Mouse (Mus musculus) adrenal gland, postnatal 36 days (tissue): Measurements from ENCODE around the gene Nceh1. TPM values are rescaled to one million over a fixed set of nuclear protein-coding genes. Genes with fewer than 3 reads are reported as not detected.

ENCODE experiments used
- DNase-seq, 2 experiments: peaks; one replicate each; pipeline ENCODE4 v3.0.0; 2021; ENCODE audit warnings: mixed read lengths in 1 of 2
- long read RNA-seq, 2 experiments: library from polyadenylated mRNA; stranded (forward); transcript quantifications; one replicate each; pipeline ENCODE4 v2.0.0; 2021; ENCODE audit warnings: borderline sequencing depth in 2 of 2
- total RNA-seq, 2 experiments: library from RNA; stranded (reverse); gene quantifications; 2 replicates each; pipeline ENCODE4 v1.2.3; 2021

Gene Nceh1
- 100 to 1,000 TPM in 1 of 2 experiments, 10 to 100 TPM in 1; 91.9 to 225 TPM for total RNA-seq
- long read RNA-seq, experiment 1, full-length matches to known transcripts, result 192 of 217 reads
- long read RNA-seq, experiment 1, partial matches to known transcripts, result 3 of 217 reads
- long read RNA-seq, experiment 1, other reads (novel, unspliced or antisense), result 22 of 217 reads
- long read RNA-seq, experiment 2, full-length matches to known transcripts, result 15 of 19 reads
- long read RNA-seq, experiment 2, partial matches to known transcripts, result 1 of 19 reads
- long read RNA-seq, experiment 2, other reads (novel, unspliced or antisense), result 3 of 19 reads

DNA sequence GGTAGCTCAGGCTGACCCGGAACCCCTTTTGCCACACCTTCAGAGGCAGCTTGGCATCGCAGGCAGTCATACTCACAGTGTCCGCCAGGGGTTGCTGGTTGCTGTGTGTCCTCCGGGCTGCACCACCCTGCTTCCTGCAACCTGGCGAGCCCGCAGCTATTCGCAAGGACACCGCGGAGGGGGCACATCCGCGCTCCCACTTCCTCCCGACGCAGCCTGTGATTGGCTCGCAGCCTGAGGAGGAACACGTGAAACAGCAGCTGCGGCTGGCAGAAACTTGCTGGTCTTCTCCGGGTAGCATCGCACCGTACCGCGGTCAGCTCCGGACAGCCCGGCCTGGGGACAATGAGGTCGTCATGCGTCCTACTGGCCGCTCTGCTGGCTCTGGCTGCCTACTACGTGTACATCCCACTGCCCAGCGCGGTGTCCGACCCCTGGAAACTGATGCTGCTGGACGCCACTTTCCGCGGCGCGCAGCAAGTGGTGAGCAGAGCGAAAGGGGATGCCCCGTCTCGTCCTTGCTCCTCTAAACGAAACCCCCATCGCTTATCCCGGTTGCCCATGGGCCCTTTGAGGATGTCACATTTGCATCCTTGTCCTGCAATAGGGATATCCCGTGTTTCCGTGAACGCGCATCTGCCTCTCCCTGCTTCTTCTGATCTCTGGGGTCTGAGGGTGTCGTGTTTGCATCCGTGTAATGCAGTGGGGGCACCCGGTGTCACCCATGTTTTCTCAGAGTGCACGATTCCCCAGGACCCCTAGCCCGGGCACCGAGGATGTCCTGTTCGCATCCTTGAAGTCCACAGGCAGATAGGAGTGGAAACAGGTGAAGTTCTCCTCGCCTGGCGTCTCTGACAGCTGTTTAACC is at the start of gene Nceh1:
Gene Nceh1, plus strand, starts transcription at position 233 of the 868 bp plus-strand sequence.
- peak; percentile 96 for DNase-seq

DNA sequence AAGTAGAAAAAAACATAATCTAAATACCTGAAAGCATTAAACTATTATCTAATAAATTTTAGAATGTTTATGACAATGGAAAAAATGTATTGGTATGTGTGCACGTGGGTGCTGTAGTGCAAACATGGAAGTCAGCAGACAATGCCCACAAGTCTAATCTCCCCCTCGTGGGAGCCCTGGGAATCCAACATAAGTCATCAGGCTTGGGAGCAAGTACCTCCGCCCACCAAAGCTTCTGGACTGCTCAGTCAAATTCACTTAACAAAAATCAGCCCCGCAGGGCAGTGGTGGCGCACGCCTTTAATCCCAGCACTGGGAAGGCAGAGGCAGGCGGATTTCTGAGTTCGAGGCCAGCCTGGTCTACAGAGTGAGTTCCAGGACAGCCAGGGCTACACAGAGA is 42.7 kb upstream of the Nceh1 start:
- no peak for DNase-seq

DNA sequence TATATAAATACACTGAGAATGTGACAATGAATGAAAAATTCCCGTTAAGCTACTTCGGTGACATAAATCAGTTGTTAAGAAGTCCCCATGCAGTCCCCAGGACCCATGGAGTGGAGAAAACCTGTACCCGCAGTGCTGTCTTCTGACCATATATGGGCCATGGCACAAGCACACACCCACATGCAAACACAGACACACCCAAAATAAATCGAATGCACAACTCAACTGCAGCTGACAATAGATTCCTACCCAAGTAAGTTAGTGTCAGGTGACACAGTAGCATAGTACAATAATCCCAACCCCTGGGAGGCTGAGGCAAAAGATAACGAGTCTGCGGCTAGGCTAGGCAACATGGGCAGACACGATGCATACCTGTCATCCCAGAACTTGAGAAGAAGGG is 39.2 kb upstream of the Nceh1 start:
- DNase-seq, result no peak

DNA sequence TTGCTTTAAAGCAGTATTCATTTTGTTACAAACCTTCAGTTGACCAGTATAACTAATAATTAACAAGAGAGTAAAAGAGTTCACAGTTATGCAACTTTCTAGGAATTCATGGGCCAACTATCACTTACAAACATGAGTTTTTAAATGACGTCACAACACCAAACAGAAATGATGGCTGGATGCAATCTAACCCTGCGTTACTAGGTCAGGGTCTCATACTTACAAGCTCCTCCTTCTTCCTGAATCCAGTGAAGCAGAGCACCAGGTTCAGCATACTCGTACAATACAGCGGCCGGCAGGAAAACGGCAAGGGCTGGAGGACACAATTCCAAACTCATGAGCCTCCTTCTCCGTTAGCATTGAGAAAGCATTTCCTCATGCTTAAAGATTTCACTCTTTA is 37.0 kb upstream of the Nceh1 start:
- no peak for DNase-seq

DNA sequence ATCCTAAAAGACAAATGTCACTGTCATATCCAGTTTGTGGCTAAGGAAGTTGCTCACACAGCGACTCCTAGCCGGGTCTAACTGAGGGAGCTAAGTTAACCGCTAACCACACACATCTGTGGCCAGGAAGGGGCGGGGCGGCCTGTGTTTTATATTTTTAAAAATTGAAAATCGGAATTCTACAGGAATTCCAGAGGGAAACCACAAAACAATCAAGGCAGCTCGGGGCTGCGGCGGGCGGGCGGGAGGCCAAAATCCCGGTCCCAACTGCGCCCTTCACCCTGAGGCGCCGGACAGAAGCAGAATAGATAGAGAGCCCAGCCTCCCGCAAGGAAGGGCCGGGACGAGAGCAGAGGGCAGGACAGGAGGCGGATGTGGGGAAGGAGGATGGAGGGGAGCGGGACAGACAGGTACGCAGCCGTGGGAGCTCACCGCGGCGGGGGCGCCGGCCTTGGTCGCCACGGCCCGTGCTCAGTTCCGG is 29.5 kb upstream of the Nceh1 start:
- DNase-seq, result peak; percentile 17 to 25

DNA sequence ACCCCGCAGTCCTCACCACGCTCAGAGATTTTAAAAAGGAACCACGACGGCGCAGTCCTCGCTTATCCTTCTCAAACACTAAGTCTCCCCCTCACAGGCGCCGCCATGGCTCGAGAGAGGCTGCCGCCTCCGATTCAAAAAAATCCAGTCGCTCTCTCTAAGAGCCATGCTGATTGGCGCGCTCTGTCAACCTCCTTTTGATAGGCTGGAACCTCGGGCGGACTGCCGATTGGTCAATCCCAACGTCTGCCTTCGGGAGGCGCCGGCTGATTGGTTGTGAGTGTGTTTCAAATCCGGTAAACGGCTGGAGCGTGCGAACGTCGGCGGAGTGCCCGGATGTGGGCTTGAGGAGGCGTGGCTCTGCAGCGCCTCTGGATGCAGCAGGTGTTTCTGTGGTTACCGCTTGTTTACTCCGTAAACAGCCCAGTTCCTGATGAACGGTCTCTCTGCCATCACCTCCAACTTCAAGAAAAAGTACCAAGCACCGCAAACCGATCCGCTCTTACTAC is 29.0 kb upstream of the Nceh1 start, which contains the start of gene Ect2:
Gene Ect2, minus strand, starts transcription at position 178 of the 509 bp plus-strand sequence.
- peak; percentile 98 to 99 for DNase-seq

DNA sequence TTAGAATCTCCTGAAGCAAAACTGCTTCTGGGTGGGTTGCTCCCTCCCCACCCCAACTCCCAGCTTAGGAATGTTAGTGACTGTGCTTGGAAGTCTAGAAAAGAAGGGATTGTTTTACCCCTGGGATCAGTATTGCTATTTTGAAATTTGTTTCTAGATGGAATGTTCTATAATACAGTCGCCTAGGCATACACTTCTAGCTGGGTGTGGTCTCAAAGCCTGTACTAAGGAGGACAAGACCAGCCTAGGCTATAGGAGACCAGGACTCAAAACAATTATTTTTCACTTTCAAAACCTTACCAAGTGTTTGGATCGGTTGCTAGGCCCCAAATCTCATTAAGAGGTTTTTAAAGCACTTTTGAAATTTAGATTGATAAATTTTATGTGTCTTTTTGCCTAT is 28.5 kb upstream of the Nceh1 start:
- no peak for DNase-seq

DNA sequence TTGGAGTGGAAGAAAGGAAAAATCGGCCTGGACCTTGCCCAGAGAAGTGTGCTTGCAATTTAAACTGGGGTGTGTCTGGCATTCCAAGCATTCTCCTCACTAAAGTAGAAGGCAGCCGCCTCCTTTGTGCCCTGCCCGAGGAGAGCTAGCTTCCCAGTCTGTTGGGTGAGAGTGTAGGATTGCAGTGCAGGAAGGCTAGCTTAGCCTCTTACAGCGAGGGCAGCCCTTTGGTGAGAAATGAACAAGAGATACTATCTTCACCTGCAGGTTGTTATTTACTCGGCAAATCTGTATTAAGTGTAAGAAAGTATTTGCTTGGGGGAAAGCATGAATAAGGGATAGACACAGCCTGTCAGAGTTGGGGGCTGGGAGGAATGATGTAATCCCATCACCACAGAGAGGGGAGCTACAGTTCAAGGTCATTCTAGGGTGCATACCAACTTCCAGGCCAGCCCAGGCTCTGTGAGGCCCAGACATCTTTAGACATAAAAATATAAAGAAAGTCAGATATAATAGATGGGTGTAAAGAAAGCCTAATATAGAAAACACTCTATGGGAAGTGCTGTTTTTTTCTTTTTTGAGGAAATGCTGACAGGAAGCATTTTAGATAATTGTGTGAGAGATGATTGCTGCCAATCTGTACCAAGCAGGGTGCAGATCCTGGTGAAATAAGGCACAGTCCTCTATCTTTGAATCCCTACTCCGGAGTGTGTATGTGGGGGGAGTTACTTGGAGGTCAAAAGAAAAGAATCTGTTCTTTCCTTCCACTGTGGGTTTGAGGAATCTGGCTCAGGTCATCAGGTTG is 27.5 kb upstream of the Nceh1 start:
- DNase-seq, result peak in 1 of 2 experiments; percentile 20

DNA sequence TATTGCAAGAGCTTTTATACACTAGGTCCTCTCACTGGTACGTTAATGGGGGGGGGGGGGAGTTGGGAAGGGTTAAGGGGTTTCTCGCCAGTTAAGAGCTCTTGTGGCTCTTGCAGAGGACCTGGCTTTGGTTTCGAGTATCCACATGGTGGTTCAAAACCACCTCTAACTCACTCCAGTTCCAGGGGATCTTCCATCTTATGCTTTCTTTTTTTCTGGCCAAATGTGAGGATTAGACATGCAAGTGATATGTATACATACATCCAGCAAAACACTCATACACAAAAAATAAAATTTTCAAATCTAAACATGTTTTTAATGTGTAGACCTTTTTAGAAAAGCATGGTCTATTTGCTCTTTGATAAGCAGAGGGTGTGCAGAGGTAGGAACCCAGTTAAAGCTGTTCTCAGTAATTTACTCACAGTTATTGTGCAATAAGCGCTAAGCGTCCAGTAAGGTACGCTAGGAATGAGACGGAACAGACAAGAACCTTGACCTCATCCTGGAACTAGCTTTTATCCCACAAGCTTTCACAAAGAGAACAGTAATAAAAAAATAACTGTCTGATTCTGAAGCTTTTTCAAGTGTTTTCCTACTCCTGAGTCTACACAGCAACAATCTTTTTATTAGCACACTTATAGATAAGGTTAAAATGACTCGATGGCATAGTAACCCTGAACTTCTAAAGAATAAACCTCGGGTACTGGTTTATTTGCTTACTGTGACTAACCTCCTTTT is 26.7 kb upstream of the Nceh1 start:
- peak in 1 of 2 experiments; percentile 11 for DNase-seq

DNA sequence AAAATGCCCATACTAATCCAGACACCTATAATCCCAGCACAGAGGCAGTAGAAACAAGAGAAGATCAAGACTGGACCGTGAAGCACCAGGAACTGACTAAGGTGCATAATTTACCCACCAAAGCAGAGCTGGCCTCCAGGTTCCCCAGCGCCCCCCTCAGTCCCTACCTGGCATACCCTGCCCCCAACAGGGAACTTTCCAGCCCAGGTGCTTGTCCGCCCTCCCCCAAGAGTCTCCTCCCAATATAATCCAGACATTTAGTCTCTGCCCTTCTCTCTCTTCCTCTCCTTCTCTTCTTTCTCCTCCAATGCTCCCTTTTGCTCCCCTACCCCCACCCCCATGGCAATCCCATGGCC is 26.2 kb upstream of the Nceh1 start:
- no peak for DNase-seq

DNA sequence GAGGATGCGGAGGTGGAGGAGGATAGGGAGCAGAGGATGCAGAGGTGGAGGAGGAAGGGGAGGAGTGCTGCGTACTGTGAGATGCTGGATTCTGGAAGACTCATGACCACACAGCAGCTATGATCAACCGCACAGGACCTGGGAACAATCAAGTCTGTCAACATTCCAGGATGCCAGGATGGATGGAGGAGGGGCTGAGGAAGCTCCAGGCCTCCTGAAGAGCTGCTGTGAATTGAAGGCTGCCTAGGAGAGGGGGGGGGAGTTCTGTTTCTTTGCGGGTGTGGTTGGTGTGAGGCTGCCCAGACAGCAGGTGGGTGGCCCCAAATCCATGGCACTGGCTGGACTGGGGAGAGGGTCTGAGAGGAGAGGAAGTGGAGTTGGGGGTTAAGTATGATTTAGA is 23.9 kb upstream of the Nceh1 start:
- DNase-seq, result no peak

DNA sequence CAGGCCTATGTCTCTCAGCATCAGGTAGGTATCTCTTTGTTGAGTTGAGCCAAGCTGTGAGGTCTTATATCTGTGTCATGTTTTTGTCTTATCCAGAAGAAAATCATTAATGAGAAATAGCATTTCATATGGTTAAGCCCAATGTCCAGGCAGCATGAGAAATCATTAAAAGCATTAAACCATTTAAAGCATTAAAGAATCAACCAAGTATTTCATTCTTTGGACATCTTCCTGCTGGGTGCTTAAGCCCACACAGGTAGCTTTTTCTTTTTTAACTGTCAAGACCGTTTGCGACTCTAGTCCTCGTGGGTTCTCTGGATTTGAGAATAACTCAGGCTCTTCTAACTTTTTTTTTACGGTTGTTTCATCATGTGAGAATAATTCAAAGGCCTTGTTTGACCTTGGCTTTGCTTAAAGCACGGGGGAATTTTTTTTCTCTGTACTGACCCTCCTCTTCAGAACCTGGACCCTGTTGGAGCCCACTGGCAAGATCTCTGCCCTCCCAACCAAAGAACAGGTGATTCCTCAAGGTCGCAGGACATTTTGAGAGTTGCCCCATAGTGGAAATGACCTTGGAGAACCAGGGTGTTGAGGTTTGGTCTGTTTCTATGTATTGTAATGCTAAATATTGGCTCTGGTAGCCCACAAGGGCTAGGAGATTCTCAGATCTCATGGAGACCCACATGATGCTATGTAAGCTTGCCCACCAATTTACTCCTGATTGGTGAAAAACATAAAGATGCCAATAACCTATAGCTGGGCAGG is 20.9 kb upstream of the Nceh1 start:
- no peak for DNase-seq

DNA sequence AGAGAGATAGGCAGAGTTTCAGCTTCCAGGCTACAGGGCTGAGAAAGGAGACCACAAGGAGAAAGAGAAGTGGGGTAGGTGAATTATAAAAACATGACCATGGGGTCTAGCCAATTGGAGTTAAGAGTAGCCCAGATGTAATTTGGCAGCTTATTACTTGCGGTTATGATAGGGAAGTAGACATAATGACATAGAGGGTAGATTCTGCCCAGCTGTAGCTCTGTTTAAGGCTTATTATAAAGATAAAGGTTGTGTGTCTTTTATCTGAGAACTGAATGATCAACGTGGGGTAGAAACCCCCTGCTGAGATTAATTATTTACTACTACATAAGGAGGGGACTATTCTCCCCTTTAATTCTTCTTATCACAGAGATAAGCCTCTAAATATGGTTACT is 20.4 kb upstream of the Nceh1 start:
- DNase-seq, result no peak

DNA sequence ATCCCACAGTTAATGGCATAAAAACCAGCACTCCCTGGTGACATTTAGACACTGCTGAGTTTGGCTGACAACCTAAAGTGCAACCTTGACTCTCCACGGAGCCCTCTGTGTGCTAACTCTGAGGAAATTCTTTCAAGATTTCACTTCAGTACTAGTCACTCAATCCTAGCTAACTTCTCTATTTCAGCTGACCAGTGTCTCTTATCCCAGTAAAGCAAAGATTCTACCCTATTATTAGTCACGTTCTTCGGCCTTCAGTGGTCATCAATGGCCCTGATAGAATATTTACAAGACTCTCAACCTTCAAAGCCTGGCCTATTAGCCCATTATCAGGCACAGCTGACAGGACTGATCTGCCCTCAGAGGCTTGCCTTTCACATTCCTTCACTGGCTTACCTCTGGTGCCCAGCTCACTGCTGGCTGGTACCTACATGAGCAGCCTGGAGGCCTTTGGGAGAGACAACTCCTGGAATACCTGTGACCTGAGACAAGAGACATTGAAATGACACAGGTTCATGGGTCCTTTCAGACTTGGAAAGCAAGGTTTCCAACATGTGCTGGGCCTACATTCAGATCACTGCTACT is 17.2 kb upstream of the Nceh1 start:
- peak; percentile 31 to 37 for DNase-seq

DNA sequence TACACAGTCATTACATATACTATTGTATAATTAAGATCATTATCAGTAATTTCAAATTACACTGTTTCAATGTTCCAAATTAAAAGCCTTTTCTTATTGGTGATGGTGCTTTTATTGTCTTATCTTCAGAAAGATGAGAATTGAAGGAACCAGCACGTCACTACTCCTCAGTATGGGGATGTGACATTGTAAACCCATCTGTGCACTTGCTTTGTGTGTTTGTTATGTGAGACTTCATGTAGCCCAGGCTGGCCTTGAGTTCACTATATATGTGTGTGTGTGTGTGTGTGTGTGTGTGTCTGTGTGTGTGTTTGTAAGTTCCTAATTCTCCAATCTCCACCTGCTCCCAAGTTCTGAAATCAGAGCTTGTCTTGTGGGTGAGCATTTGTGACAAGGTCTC is 12.5 kb upstream of the Nceh1 start:
- no peak for DNase-seq

DNA sequence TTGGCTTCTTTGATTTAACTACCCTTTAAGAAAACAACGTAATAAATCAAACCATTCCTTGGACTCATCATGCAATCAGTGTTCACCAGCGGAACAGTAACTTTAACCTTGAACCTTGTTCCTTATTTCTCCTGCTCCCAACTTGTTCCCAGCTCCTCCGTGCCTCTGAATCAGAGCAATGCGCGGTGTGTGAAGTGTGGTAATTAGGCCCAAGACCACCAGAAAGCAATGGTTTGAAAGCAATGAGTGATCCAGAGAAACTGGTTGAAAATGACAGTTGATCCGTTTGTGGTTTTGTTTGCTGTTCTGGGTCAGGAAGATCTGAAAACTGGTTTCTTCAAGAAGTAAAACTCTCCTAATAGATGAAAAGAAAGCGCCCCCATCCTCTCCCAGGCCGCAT is 3.1 kb upstream of the Nceh1 start:
- DNase-seq, result no peak

DNA sequence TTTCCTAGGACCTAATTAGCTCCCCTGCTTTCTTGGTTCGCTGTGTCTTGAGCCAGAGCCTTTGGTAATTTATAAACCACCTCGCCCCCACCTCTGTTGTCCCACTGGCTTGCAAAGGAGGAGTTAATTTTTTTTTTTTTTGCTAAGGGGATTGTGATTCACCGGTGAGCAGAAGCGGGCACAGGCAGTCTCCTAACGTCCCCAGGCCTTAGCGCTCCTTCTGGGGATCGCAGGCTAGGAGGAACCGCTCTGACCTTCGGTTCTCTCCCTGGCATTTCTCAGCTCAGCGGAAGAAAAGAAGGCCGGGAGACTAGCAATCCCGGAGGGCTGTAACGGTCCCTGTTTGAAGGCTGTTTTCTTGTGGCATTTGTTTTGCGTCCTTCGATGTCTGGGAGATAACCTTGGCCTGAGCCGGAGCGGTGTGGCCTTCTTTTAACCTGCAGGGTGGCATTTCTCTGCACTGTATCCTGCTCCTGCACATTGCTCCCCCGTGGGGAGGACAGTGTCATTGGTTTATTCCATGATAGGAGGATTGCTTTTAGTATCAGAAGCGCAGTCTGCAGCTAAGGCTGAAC is 923 bp downstream of the Nceh1 start:
- peak; percentile 72 to 78 for DNase-seq

DNA sequence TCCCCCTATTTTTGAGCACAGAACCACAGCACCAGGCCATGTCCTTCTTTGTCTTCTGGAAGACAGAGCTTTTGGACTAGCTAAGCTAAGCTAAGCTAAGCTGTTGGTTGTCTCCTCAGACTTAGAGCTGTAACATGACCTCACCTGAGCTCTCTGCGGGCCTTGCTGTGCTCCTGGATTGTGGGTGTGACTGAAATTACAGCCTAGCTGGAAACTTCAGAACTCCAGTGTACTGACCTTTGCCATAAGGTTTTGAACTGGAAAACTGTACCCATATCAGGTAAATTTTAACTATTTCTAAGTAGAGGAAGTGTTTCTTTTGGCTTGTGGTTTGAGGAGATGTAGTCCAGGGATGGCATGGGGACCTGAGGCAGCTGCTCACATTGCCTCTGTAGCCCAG is 5.6 kb downstream of the Nceh1 start:
- no peak for DNase-seq

DNA sequence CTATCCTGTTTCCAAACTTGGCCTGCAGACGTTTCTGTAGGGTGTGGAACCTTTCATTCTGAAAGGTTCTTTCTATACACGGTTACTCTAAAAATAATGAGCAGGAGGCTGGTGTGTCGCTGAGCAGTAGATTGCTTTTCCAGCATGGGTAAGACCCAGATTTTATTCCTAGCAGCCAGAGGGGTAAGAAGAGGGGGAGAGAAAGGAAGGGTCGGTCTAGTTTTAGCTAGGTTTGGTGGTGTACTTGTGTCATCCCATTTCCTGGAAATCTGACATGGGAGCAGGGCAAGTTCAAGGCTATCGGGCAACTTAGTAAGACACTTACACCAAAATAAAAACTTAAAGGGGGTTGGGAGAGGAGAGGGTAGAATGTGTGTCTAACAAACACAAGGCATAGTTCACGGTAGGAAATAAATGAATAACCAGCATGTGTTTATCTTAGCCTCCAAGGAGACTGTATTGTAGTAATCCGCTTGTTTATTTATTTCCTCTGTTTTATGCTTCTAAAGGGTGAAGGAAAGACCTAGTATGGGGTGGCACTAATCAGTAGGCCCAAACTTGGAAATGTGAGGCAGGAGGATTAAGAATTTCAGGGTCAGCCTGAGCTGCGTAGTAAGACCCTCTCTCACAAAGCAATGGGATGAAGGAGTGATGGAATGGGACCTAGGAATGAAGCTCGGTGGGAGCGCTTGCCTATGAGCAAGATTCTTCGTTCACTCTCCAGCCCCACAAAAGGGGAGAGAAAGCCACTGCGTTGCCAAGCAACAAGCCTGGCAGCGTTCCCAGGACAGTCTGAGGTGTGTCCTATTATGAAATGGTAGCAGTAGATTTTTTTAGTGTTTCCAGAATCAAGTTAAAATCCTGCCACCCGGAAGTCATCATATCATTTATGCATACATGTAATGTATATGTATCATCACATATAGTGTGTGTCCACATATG is 6.8 kb downstream of the Nceh1 start:
- DNase-seq, result peak; percentile 93
